Mouse (Mus musculus) neural tube, embryonic 12.5 days (tissue): ENCODE measurements around the gene Hoxc11. TPM values are rescaled to one million over a fixed set of nuclear protein-coding genes. Genes with fewer than 3 reads are reported as not detected.

Source experiments
- ATAC-seq: fragments of 200-750 bp; cut with Nextera tagmentation; 2 replicates; pipeline ENCODE4 v1.8.0; 2017; ENCODE audit warnings: low read depth, mild to moderate bottlenecking, moderate TSS enrichment, moderate library complexity; ENCODE audit not compliant: low FRiP score
- H3K27ac ChIP-seq: fragments of 300-500 bp; sonication (generic); 2 replicates; pipeline ENCODE4 v1.5.1; 2016
- H3K27me3 ChIP-seq: fragments of 300-500 bp; sonication (generic); replicated peaks from 2 replicates; pipeline ENCODE4 v1.6.1; 2016; ENCODE audit warnings: mild to moderate bottlenecking
- H3K36me3 ChIP-seq: fragments of 300-500 bp; sonication (generic); 2 replicates; pipeline ENCODE4 v1.6.1; 2016; ENCODE audit warnings: mild to moderate bottlenecking
- H3K4me1 ChIP-seq: fragments of 300-500 bp; sonication (generic); 2 replicates; pipeline ENCODE4 v1.6.1; 2016
- H3K4me2 ChIP-seq: fragments of 300-500 bp; sonication (generic); replicated peaks from 2 replicates; pipeline ENCODE4 v1.6.1; 2016; ENCODE audit warnings: mild to moderate bottlenecking
- H3K4me3 ChIP-seq: fragments of 300-500 bp; sonication (generic); 2 replicates; pipeline ENCODE4 v1.5.1; 2016
- H3K9ac ChIP-seq: fragments of 300-500 bp; sonication (generic); 2 replicates; pipeline ENCODE4 v1.6.1; 2016; ENCODE audit warnings: mild to moderate bottlenecking
- H3K9me3 ChIP-seq: fragments of 300-500 bp; sonication (generic); 2 replicates; pipeline ENCODE4 v1.6.1; 2016; ENCODE audit warnings: mild to moderate bottlenecking
- WGBS: fragments of 180-500 bp; shearing (Covaris S2); methylation state at CpG from one replicate; pipeline ENCODE4 v1.1.7; 2016; 5-methylcytosine and 5-hydroxymethylcytosine counted together
- polyA plus RNA-seq: library from polyadenylated mRNA; unstranded; fragments of >200 nt; fragmentation: Nextera tagmentation; extraction: Ambion mirVana; gene quantifications from 2 replicates; pipeline ENCODE4 v1.2.1, GENCODE M21; 2016

The Hoxc11 gene
- polyA plus RNA-seq, 1 experiment from 2014 or later, result 4.3 TPM

- Histone ChIP-seq H3K9me3 (no peaks in the 10 kb centered on the region), H3K4me3 (peak within 1 kb of the TSS; percentile 62), H3K27me3 (peaks cover 32% of the 10 kb centered on the region), H3K4me1 (peaks cover 83% of the 10 kb centered on the region), H3K27ac (peak within 1 kb of the TSS; percentile 96), H3K4me2 (peak within 1 kb of the TSS; percentile 86), H3K9ac (peak within 1 kb of the TSS; percentile 91), H3K36me3 (no peaks in the 10 kb centered on the region)
- 1% methylated on average over 69 of the region's 69 CpGs for WGBS
- ATAC-seq, result peak; percentile 56
These were observed 36.5 kb downstream of the Hoxc11 start, which contains the start of gene Hoxc8 for GRCm38 (mm10) chr15:102990461-102991397. Hoxc8 (plus strand) TSS chr15:102990607.

- Histone ChIP-seq H3K4me1 (peaks cover 74% of the 10 kb centered on the region), H3K4me3 (peak overlapping the region; percentile 62), H3K27me3 (peaks cover 27% of the 10 kb centered on the region), H3K36me3 (no peaks in the 10 kb centered on the region), H3K4me2 (peak overlapping the region; percentile 86), H3K27ac (peak overlapping the region; percentile 96), H3K9ac (peak overlapping the region; percentile 91), H3K9me3 (no peaks in the 10 kb centered on the region)
- WGBS, result 2% methylated on average over 7 of the region's 7 CpGs
- ATAC-seq, result no peak
These were observed 37.6 kb downstream of the Hoxc11 start for GRCm38 (mm10) chr15:102991782-102992181.

GRCm38 (mm10) chr15:102992206-102992605 is 38.0 kb downstream of the Hoxc11 start:
- Histone ChIP-seq H3K4me3 (peak overlapping the region; percentile 62), H3K36me3 (no peaks in the 10 kb centered on the region), H3K27me3 (peaks cover 22% of the 10 kb centered on the region), H3K27ac (peak overlapping the region; percentile 96), H3K9ac (peak overlapping the region; percentile 91), H3K9me3 (no peaks in the 10 kb centered on the region), H3K4me1 (peaks cover 70% of the 10 kb centered on the region), H3K4me2 (peak overlapping the region; percentile 86)
- no peak for ATAC-seq
- WGBS, result 4% methylated on average over 11 of the region's 11 CpGs

DNA sequence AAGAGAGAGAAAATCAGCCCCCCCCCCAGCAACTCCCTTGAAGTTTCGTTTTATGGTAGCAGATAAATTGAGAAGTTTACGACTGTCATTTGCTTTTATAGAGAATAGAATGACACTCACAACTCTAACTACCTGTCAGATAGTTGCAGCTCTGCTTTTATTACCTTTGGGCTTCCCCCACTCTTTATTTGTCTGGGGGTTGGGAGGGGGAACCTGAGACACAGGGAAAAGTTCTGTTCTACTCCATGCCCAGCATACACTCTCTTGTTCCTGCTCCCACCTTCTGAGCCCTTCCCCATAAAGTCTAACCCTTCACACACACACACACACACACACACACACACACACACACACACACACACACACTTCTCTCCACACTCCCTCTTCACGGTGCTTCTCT is 38.6 kb downstream of the Hoxc11 start:
- Histone ChIP-seq H3K9ac (peak overlapping the region; percentile 91), H3K4me1 (peaks cover 68% of the 10 kb centered on the region), H3K4me2 (peak overlapping the region; percentile 86), H3K27ac (peak overlapping the region; percentile 96), H3K36me3 (no peaks in the 10 kb centered on the region), H3K27me3 (peaks cover 22% of the 10 kb centered on the region), H3K4me3 (peak overlapping the region; percentile 62), H3K9me3 (no peaks in the 10 kb centered on the region)
- ATAC-seq, result no peak
- 7% methylated on average over 3 of the region's 3 CpGs for WGBS

- H3K4me2 ChIP-seq, result peak overlapping the region; percentile 86
- H3K27ac ChIP-seq, result peak overlapping the region; percentile 29
- peak overlapping the region; percentile 96 for H3K9ac ChIP-seq
- 3% methylated on average over 9 of the region's 9 CpGs for WGBS
- H3K9me3 ChIP-seq, result no peaks in the 10 kb centered on the region
- H3K27me3 ChIP-seq, result peaks cover 18% of the 10 kb centered on the region
- H3K36me3 ChIP-seq, result no peaks in the 10 kb centered on the region
- H3K4me3 ChIP-seq, result peak overlapping the region; percentile 76
- H3K4me1 ChIP-seq, result peaks cover 49% of the 10 kb centered on the region
- ATAC-seq, result no peak
These were observed 42.3 kb downstream of the Hoxc11 start for GRCm38 (mm10) chr15:102996548-102996947.

- Histone ChIP-seq H3K4me3 (peak overlapping the region; percentile 76), H3K9me3 (no peaks in the 10 kb centered on the region), H3K4me1 (peaks cover 49% of the 10 kb centered on the region), H3K4me2 (peak overlapping the region; percentile 86), H3K36me3 (no peaks in the 10 kb centered on the region), H3K27ac (peak overlapping the region; percentile 89), H3K27me3 (peaks cover 12% of the 10 kb centered on the region; the same call in 1 of the 2 replicates), H3K9ac (peak overlapping the region; percentile 96)
- WGBS, result under 1% methylated on average over 3 of the region's 3 CpGs
- ATAC-seq, result no peak
These were observed 43.2 kb downstream of the Hoxc11 start for GRCm38 (mm10) chr15:102997431-102997830.

GRCm38 (mm10) chr15:102997939-102998355 is 43.7 kb downstream of the Hoxc11 start, which contains the start of gene Hoxc6:
Hoxc6 (plus strand) TSS chr15:102998257.
- WGBS, result under 1% methylated on average over 19 of the region's 19 CpGs
- peak; percentile 65 for ATAC-seq
- Histone ChIP-seq H3K4me2 (peak within 1 kb of the TSS; percentile 86), H3K9ac (peak within 1 kb of the TSS; percentile 96), H3K36me3 (no peaks in the 10 kb centered on the region), H3K4me3 (peak within 1 kb of the TSS; percentile 76), H3K9me3 (no peaks in the 10 kb centered on the region), H3K4me1 (peaks cover 49% of the 10 kb centered on the region), H3K27ac (peak within 1 kb of the TSS; percentile 91), H3K27me3 (peaks cover 8% of the 10 kb centered on the region; the same call in 1 of the 2 replicates)

- H3K4me2 ChIP-seq, result peak overlapping the region; percentile 86
- ATAC-seq, result peak; percentile 31
- peaks cover 55% of the 10 kb centered on the region for H3K4me1 ChIP-seq
- no peaks in the 10 kb centered on the region for H3K9me3 ChIP-seq
- H3K36me3 ChIP-seq, result no peaks in the 10 kb centered on the region
- H3K27me3 ChIP-seq, result 0 out of 2 replicates have a peak, but pooled peaks cover 7% of the 10 kb centered on the region
- H3K9ac ChIP-seq, result peak overlapping the region; percentile 96
- under 1% methylated on average over 19 of the region's 19 CpGs for WGBS
- H3K27ac ChIP-seq, result peak overlapping the region; percentile 91
- peak overlapping the region; percentile 76 for H3K4me3 ChIP-seq
These were observed 44.5 kb downstream of the Hoxc11 start for GRCm38 (mm10) chr15:102998608-102999182.

DNA sequence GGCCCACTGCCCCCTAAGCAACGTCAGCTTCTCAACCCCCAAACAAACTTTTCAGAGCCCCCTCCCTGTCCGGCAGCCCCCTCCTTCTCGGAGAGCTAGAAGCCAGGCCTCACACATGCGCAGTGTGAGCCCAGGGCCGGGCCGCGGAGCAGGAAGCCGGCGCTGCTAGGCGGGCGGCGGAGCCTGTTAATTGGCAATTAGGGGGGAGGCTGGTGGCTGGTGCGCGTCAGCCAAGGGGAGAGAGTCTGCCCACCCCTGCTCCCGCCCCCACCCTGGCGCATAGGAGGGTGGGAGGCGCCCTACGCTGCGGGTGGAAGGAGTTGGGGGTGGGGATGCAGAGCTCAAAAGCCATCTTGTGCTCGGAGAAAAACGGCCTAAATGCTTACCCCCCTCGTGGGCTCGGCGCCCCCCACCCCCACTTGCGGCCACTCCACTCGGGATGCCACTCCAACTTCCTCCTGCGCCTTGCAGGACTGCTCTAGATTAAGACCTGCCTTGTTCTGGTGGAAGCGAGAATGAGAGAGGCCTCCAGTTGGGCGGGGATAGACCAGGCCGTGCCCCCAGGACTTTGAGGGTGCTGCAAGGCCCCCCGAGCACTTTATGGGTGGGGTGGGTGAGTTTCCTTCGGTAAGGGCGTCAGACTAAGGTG is 45.1 kb downstream of the Hoxc11 start:
- H3K27me3 ChIP-seq, result 0 out of 2 replicates have a peak, but pooled peaks cover 7% of the 10 kb centered on the region
- H3K4me2 ChIP-seq, result peak overlapping the region; percentile 86
- no peaks in the 10 kb centered on the region for H3K36me3 ChIP-seq
- H3K4me1 ChIP-seq, result peaks cover 58% of the 10 kb centered on the region
- H3K9ac ChIP-seq, result peak overlapping the region; percentile 96
- peak; percentile 67 for ATAC-seq
- no peaks in the 10 kb centered on the region for H3K9me3 ChIP-seq
- WGBS, result under 1% methylated on average over 33 of the region's 33 CpGs
- H3K4me3 ChIP-seq, result peak overlapping the region; percentile 76
- H3K27ac ChIP-seq, result peak overlapping the region; percentile 91

DNA sequence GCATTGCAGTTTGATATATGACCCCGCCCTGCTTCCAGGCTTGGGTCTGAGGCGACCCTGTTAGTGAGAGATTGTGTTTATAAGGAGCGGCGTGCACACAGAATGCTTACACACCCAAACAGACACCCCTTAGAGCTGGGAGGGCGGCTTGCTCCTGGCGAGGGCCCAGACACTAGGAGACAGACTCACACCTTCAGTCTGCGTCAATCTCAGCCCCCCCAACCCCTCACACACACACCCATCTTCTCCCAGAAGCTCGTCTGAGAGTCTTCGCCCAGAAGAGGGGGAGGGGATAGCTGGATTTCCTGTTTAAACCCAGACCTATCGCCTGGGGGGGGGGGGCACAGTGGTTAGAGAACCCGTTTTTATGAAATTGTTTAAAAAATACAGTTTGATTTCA is 45.7 kb downstream of the Hoxc11 start:
- H3K36me3 ChIP-seq, result no peaks in the 10 kb centered on the region
- H3K9ac ChIP-seq, result peak overlapping the region; percentile 96
- peak overlapping the region; percentile 76 for H3K4me3 ChIP-seq
- 0 out of 2 replicates have a peak, but pooled peaks cover 7% of the 10 kb centered on the region for H3K27me3 ChIP-seq
- peak; percentile 39 for ATAC-seq
- H3K27ac ChIP-seq, result peak overlapping the region; percentile 91
- no peaks in the 10 kb centered on the region for H3K9me3 ChIP-seq
- H3K4me1 ChIP-seq, result peaks cover 58% of the 10 kb centered on the region
- peak overlapping the region; percentile 86 for H3K4me2 ChIP-seq
- 2% methylated on average over 11 of the region's 11 CpGs for WGBS

GRCm38 (mm10) chr15:103000501-103000901 is 46.3 kb downstream of the Hoxc11 start:
- no peaks in the 10 kb centered on the region for H3K36me3 ChIP-seq
- peak overlapping the region; percentile 76 for H3K4me3 ChIP-seq
- peak overlapping the region; percentile 91 for H3K27ac ChIP-seq
- H3K9me3 ChIP-seq, result no peaks in the 10 kb centered on the region
- peak overlapping the region; percentile 86 for H3K4me2 ChIP-seq
- under 1% methylated on average over 24 of the region's 24 CpGs for WGBS
- no peak for ATAC-seq
- 0 out of 2 replicates have a peak, but pooled peaks cover 7% of the 10 kb centered on the region for H3K27me3 ChIP-seq
- H3K9ac ChIP-seq, result peak overlapping the region; percentile 96
- peaks cover 58% of the 10 kb centered on the region for H3K4me1 ChIP-seq
